Mouse (Mus musculus) stomach, postnatal 0 days (tissue): ENCODE measurements at regions not wholly inside any gene's neighbourhood (a gene's known extent, or its start where the extent isn't known, plus 50 kb on each side); places are given as distances from the start of the nearest gene placed in this dataset.

Experiments used
- ATAC-seq: fragments of 200-750 bp; cut with Nextera tagmentation; 2 replicates; pipeline ENCODE4 v1.8.0; 2017; ENCODE audit not compliant: low FRiP score, low TSS enrichment
- DNase-seq: peaks from one replicate; pipeline ENCODE4 v3.0.0-alpha.2; 2016; ENCODE audit warnings: low spot score
- H3K27ac ChIP-seq: fragments of 300-500 bp; sonication (generic); replicated peaks from 2 replicates; pipeline ENCODE4 v1.5.1; 2014; ENCODE audit warnings: mild to moderate bottlenecking, control low read depth
- H3K27me3 ChIP-seq: fragments of 300-500 bp; sonication (generic); 2 replicates; pipeline ENCODE4 v1.6.1; 2014; ENCODE audit warnings: low read length; ENCODE audit not compliant: control insufficient read depth, insufficient read depth
- H3K36me3 ChIP-seq: fragments of 300-500 bp; sonication (generic); 2 replicates; pipeline ENCODE4 v1.6.1; 2014; ENCODE audit warnings: low read length, mixed read lengths; ENCODE audit not compliant: control insufficient read depth, insufficient read depth
- H3K4me1 ChIP-seq: fragments of 300-500 bp; sonication (generic); replicated peaks from 2 replicates; pipeline ENCODE4 v1.6.1; 2014; ENCODE audit warnings: antibody characterized with exemption; ENCODE audit not compliant: control insufficient read depth, insufficient read depth
- H3K4me2 ChIP-seq: fragments of 300-500 bp; sonication (generic); replicated peaks from 2 replicates; pipeline ENCODE4 v1.6.1; 2014; ENCODE audit warnings: low read depth, mild to moderate bottlenecking, control low read depth, moderate library complexity
- H3K4me3 ChIP-seq: fragments of 300-500 bp; sonication (generic); 2 replicates; pipeline ENCODE4 v1.5.1; 2014; ENCODE audit warnings: low read depth, low read length, control low read depth
- H3K9ac ChIP-seq: fragments of 300-500 bp; sonication (generic); 2 replicates; pipeline ENCODE4 v1.6.1; 2014; ENCODE audit warnings: mild to moderate bottlenecking, low read length, control low read depth, mixed read lengths
- H3K9me3 ChIP-seq: fragments of 300-500 bp; sonication (generic); 2 replicates; pipeline ENCODE4 v1.6.1; 2016; ENCODE audit warnings: low read length; ENCODE audit not compliant: control insufficient read depth
- CTCF ChIP-seq: IDR thresholded peaks from 2 replicates; pipeline ENCODE4 v1.5.1; 2016; ENCODE audit warnings: antibody characterized with exemption, low read depth, mild to moderate bottlenecking, moderate library complexity
- EP300 ChIP-seq: optimal IDR thresholded peaks from 2 replicates; pipeline ENCODE3; 2016; ENCODE audit warnings: antibody characterized with exemption
- WGBS: fragments of 180-500 bp; shearing (Covaris S2); extraction: QIAGEN DNeasy Blood & Tissue Kit; methylation state at CpG from one replicate; pipeline ENCODE4 v1.1.7; 2014; 5-methylcytosine and 5-hydroxymethylcytosine counted together

GRCm38 (mm10) chr14:25239335-25239960, 219.5 kb upstream of the Zmiz1 start:
- no peak overlapping the region for H3K27ac ChIP-seq
- peak; percentile 36; the same call in 1 of the 2 replicates for ATAC-seq
- no peaks in the 10 kb centered on the region for H3K4me1 ChIP-seq
- no peaks in the 10 kb centered on the region for H3K9me3 ChIP-seq
- TF ChIP-seq CTCF (no peak), EP300 (no peak)
- H3K27me3 ChIP-seq, result no peaks in the 10 kb centered on the region
- WGBS, result 48% methylated on average over 3 of the region's 3 CpGs
- DNase-seq, result no peak
- no peak overlapping the region for H3K4me3 ChIP-seq
- no peaks in the 10 kb centered on the region for H3K36me3 ChIP-seq
- no peak overlapping the region for H3K9ac ChIP-seq
- no peak overlapping the region for H3K4me2 ChIP-seq

GRCm38 (mm10) chr14:25242753-25243152, 216.2 kb upstream of the Zmiz1 start:
- H3K4me2 ChIP-seq, result no peak overlapping the region
- no peak for ATAC-seq
- H3K9me3 ChIP-seq, result no peaks in the 10 kb centered on the region
- no peaks in the 10 kb centered on the region for H3K27me3 ChIP-seq
- no peaks in the 10 kb centered on the region for H3K4me1 ChIP-seq
- 42% methylated on average over 5 of the region's 5 CpGs for WGBS
- TF ChIP-seq CTCF (no peak), EP300 (no peak)
- DNase-seq, result no peak
- H3K27ac ChIP-seq, result 0 out of 2 replicates have a peak overlapping the region, but pooled peaks have one; percentile 8
- H3K36me3 ChIP-seq, result no peaks in the 10 kb centered on the region
- H3K9ac ChIP-seq, result no peak overlapping the region
- no peak overlapping the region for H3K4me3 ChIP-seq

DNA sequence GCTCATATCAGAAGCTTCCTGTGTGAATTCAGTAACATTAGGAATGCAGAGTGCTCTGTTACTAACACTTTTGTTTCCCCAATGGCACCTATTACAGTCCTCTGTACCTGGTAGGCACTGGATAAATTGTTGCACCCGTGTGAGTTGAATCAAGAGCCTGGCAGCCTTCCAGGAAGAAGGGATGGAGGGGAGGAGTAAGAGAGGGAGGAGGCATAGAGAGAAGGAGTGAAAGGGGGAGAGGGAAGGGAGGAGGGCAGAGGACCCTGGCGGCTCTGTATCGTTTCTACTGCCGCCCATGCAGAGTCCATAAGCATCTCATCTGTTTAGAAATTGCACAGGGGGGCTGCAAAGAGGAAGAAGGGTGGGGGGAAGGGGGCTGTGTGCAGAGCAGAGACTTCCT, 215.7 kb upstream of the Zmiz1 start:
- Histone ChIP-seq H3K4me1 (no peaks in the 10 kb centered on the region), H3K27me3 (no peaks in the 10 kb centered on the region), H3K4me3 (no peak overlapping the region), H3K9me3 (no peaks in the 10 kb centered on the region), H3K36me3 (no peaks in the 10 kb centered on the region), H3K9ac (no peak overlapping the region), H3K4me2 (no peak overlapping the region), H3K27ac (0 out of 2 replicates have a peak overlapping the region, but pooled peaks have one; percentile 8)
- 3% methylated on average over 4 of the region's 4 CpGs for WGBS
- ATAC-seq, result no peak
- DNase-seq, result no peak
- TF ChIP-seq CTCF (no peak), EP300 (no peak)

DNA sequence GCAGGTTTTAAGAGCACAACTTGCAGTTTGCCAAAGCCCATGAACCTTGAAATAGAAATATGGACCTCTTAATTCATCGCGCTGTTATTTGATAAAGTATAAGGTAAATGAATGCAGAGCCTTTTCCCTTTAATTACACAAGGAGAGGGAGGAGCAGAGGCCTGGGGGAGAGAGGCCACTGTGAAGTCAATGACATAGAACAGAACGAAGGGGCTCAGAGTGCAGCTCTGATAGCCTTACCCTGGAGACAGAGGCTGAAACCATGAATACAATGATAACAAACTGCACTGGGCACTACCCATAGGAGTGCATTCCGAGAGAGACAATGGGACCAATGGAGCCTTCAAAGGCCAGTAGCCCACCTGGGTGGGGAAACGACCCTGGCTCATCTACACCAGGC, 215.3 kb upstream of the Zmiz1 start:
- no peak overlapping the region for H3K27ac ChIP-seq
- DNase-seq, result no peak
- no peak overlapping the region for H3K9ac ChIP-seq
- 45% methylated on average over 5 of the region's 5 CpGs for WGBS
- H3K27me3 ChIP-seq, result no peaks in the 10 kb centered on the region
- no peak for TF ChIP-seq CTCF
- TF ChIP-seq EP300, result no peak
- H3K9me3 ChIP-seq, result no peaks in the 10 kb centered on the region
- H3K4me2 ChIP-seq, result no peak overlapping the region
- no peaks in the 10 kb centered on the region for H3K36me3 ChIP-seq
- ATAC-seq, result no peak
- no peak overlapping the region for H3K4me3 ChIP-seq
- no peaks in the 10 kb centered on the region for H3K4me1 ChIP-seq

DNA sequence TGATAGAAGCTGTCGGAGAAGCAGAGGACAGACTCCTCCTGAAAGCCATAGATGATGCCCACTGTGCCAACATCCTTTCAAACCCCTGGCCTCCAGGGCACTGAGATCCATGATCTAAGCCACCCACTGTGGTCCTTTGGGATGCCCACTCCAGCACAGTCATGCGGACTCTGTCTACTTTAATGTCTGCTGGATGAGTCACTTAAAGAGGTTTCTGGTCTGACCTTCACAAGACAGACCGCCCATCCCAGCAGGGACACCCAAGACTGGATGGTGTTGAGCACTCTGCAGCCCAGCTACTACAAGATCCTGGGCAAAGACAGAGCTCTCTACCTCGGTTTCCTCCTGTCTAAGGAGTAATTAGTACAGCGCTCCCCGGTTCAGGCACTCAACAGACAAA, 214.1 kb upstream of the Zmiz1 start:
- no peaks in the 10 kb centered on the region for H3K36me3 ChIP-seq
- H3K9ac ChIP-seq, result no peak overlapping the region
- no peak overlapping the region for H3K4me2 ChIP-seq
- TF ChIP-seq EP300, result no peak
- no peak for TF ChIP-seq CTCF
- 90% methylated on average over 6 of the region's 6 CpGs for WGBS
- DNase-seq (no peak), ATAC-seq (no peak)
- no peak overlapping the region for H3K4me3 ChIP-seq
- no peaks in the 10 kb centered on the region for H3K27me3 ChIP-seq
- no peaks in the 10 kb centered on the region for H3K9me3 ChIP-seq
- no peak overlapping the region for H3K27ac ChIP-seq
- H3K4me1 ChIP-seq, result no peaks in the 10 kb centered on the region

DNA sequence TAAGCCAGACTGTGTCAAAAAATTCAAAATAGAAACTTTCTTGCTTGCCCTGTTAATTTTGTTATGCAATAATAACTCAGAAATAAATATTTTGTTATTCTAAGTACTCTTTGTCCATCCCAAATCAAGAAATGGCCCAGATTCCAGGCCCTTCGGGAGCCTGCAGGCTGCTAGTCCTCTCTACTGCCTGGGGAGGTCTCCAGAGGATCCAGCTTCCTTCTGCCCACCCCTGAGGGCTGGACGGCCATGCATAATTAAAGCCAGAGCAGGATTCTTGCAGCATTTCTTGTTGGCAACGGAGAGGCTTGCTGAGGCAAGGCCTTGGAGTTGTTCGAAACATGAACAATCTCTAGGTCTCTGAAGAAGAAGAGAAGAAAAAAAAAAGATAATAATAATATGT, 213.3 kb upstream of the Zmiz1 start:
- WGBS, result 65% methylated on average over 4 of the region's 4 CpGs
- TF ChIP-seq CTCF, result peak; percentile 43
- TF ChIP-seq EP300, result no peak
- no peaks in the 10 kb centered on the region for H3K4me1 ChIP-seq
- no peak overlapping the region for H3K4me3 ChIP-seq
- no peak overlapping the region for H3K9ac ChIP-seq
- DNase-seq (no peak), ATAC-seq (no peak)
- no peaks in the 10 kb centered on the region for H3K9me3 ChIP-seq
- H3K4me2 ChIP-seq, result no peak overlapping the region
- 0 out of 2 replicates have a peak overlapping the region, but pooled peaks have one; percentile 8 for H3K27ac ChIP-seq
- H3K27me3 ChIP-seq, result no peaks in the 10 kb centered on the region
- H3K36me3 ChIP-seq, result no peaks in the 10 kb centered on the region
